Mouse (Mus musculus): ENCODE data around the gene Sde2.
"Not testable (repeated sequence)": the region's sequence is repeated elsewhere in the genome, so short reads cannot be mapped to it uniquely, and the experiment has no call there.

Sde2 gene

DNA sequence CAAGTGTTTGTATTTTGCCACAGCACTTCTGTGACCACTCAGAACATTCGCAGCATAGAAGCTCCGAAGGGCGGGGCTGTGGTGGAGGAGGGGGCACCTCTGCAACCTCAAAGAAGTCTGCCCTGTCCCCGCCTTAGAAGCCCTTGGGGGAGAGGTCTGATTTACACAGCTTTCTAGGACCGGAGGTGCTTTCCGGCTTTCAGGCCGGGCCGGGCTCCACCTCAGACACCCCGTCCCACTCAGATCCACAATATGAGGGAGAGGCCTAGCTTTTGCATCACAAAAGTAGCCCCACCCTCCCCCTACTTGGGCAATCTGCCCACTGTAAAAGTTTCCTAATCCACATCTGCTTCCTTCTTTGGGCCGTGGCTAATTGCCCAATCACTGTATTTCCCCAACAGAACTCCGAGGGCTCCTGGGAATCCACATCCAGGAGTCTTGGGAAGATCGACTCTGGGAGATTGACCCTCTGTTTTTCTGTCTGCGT, 37.7 kb downstream of the Sde2 start:
- no peak for DNase-seq (ENCODE audit: low spot score)

- no peak for DNase-seq (ENCODE audit: low spot score)
Measured at GRCm38 (mm10) chr1:180889172-180889571, 38.2 kb downstream of the Sde2 start.

- DNase-seq (ENCODE audit: low spot score): no peak
Measured at GRCm38 (mm10) chr1:180889841-180890240, 38.9 kb downstream of the Sde2 start.

- no peak for DNase-seq (ENCODE audit: low spot score)
Measured at GRCm38 (mm10) chr1:180892808-180893207, 41.9 kb downstream of the Sde2 start, which contains the start of gene Lefty2. Lefty2 (plus strand) TSS chr1:180893108.

- DNase-seq (ENCODE audit: low spot score): not testable (repeated sequence)
Measured at GRCm38 (mm10) chr1:180894088-180894987, 43.4 kb downstream of the Sde2 start.

- no peak for DNase-seq (ENCODE audit: low spot score)
Measured at GRCm38 (mm10) chr1:180901107-180901506, 50.2 kb downstream of the Sde2 start.

- DNase-seq (ENCODE audit: low spot score): no peak
Measured at GRCm38 (mm10) chr1:180902915-180903314, 52.0 kb downstream of the Sde2 start.

DNA sequence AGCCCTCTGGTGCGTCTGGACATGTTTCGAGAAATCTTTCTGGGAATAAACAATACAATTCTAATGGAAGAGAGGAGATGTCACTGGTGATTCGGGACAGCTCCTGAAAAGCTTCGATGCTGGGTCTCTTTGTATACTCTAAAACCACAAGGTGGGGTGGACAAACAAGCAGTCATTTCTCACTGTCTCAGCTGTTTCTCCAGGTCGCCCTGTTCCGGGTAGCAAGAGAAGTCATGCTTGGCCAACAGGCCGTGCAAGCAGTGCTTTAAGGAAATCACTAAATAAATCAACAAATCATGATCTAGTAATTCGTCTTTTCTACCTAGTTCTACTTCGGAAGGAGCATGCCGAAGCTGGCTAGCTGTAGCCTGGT, 52.7 kb downstream of the Sde2 start:
- DNase-seq (ENCODE audit: low spot score): no peak

DNA sequence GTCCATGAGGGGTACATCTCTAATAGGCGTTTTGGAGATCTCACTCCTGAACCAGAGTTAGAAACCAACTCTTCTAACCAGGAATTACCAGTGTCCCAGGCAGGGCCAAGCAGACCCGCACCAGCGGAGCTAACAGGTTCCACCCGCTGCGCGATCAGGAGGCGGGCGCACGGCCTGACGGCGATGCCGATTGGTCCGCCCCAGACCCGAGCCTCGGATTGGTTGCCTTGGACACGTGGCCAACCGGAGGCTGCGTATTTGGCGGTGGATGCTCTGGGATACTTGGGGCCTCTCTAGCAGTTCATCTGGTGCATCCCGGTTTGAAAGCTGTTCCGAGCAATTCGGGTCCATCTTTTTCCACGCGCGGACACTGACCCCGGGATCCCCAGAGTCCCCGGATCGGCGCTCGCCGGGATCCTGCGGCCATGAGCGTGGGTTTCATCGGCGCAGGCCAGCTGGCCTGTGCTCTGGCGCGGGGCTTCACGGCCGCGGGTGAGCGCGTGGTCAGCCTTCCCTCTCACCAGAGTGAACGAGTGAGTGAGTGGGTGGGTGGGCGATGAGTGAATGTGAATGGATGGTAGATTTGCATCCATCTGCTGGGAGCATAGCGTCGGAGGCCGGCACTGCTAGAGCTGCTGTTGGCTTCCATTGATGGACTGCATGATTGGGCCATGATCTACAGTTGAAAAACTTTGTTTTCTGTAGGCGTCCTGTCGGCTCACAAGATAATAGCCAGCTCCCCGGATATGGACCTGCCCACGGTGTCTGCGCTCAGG, 53.3 kb downstream of the Sde2 start, which contains the start of gene Pycr2:
Gene Pycr2, plus strand, starts transcription at position 255 of the 776 bp plus-strand sequence.
- DNase-seq (ENCODE audit: low spot score): peak; percentile 90

- no peak for DNase-seq (ENCODE audit: low spot score)
Measured at GRCm38 (mm10) chr1:180904815-180905080, 53.8 kb downstream of the Sde2 start.

DNA sequence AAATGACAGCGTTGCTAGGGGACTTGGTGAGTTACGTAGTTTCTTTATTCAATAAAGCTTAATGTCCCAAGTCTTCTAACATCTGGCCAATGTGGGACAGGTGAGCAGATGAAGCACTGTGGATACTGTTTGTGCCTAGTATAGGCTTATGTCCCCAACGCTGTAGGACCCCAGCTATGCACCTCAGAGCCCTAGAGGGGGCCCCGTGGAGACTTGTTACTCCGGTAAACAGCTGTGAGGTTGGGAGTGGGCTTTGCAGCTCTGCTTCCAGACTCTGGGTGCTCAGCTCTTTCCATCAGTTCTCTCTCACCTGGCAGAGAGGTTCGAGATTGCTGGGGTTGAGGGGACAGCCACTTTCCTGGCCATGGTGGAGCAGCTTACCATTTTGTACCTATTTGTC, 54.4 kb downstream of the Sde2 start:
- no peak for DNase-seq (ENCODE audit: low spot score)

- DNase-seq (ENCODE audit: low spot score): no peak
Measured at GRCm38 (mm10) chr1:180905876-180906275, 54.9 kb downstream of the Sde2 start.

GRCm38 (mm10) chr1:180906461-180907147, 55.7 kb downstream of the Sde2 start:
- no peak for DNase-seq (ENCODE audit: low spot score)

DNA sequence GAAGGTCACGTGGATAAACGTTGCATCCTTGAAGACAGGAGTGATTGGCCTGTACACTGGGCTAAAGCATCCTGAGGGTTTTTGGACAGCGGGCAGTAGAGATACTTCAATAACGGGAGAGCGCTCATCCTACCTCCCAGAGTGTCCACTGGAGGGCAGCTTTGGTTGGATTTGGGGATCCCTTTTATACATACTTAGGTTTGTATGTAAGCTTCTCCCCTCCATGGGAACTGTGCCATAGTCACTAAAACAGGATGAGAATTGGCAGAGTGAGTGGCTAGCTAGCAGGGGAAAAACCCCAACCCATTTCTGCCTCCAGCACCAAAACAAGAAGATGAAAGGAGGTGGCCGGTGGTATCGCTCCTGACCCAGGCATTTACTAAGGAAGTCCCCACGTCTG, 60.2 kb downstream of the Sde2 start:
- no peak for DNase-seq (ENCODE audit: low spot score)

- DNase-seq (ENCODE audit: low spot score): no peak
Measured at GRCm38 (mm10) chr1:180911653-180912287, 60.8 kb downstream of the Sde2 start.

DNA sequence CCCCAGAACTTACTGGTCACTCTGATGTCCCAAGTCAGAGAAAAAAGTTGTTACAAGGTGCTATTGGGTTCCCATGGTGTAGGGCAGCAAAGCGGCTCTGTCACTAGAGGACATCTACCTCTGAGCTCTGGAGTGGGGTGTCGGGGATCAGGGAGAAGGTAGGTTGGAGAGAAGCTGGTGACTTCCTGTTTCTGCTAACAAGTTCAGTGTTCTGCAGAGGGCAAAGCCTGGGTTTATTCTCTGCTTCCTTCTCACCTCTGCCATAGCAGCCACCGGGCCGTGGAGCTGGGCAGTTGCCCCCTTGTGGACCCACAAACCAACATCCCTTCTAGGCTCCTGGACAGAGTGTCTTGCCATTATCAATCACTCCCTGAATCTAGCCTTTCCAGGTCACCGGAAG, 61.9 kb downstream of the Sde2 start:
- DNase-seq (ENCODE audit: low spot score): no peak

DNA sequence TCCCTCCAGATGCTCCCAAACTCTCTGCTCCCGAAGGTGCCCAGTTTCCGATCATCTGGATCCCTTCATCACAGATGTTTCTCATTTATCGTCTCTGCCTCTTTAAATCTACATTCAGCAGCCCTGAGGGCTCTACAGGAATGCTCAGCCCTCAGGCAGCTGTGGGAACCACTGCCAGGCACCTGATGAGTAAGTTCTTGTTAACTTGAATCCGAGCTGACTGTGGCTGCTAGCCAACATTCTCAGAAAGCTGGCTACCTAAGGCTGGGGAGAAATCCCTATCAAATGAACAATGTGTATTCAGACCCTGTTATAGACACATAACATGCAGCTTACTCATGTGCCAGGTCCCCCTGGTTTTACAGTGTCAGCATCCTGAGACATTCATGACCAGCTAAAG, 62.9 kb downstream of the Sde2 start:
- DNase-seq (ENCODE audit: low spot score): no peak

GRCm38 (mm10) chr1:180916425-180916824, 65.5 kb downstream of the Sde2 start:
- no peak for DNase-seq (ENCODE audit: low spot score)

GRCm38 (mm10) chr1:180917053-180917452, 66.1 kb downstream of the Sde2 start:
- no peak for DNase-seq (ENCODE audit: low spot score)

Data from left cerebral cortex, adult 11 months (tissue).